Comparison of ENCODE assay signal across 17 mouse cellular contexts in the genomic region with DNA sequence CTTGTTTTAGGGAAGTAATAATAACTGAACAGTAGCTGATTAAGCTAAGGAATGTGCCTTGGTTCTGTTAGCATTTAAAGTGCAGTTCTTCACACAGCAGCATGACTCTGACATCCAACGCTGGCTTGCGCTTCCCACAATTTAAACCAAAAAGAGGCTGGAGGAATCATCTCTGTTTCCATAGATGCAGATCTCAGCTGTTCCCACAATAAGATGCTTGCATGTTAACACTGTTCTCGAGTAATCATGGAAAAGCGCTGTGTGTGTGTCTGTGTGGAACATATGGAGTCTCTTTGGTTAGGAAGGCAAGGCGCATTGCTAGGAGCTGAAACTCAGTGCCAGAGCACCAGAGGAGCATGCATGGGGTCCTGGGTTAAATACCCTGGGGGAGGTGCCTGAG. TPM values are rescaled to one million over a fixed set of nuclear protein-coding genes. Genes with fewer than 3 reads are reported as not detected.
DNase-seq lines count a peak whose midpoint lies in the region; ATAC-seq and TF ChIP-seq lines count a peak whose summit lies in the region.
"Had no signal": no experiment of that assay in that cellular context is flagged by ENCODE, and none has a peak within 500 bp of the region (broad histone marks: within the 10 kb centered on the region; RNA-seq: fewer than 3 reads in every experiment).

No protein-coding gene starts in this region.

- H3K4me1 ChIP-seq in forebrain, postnatal 0 days (ENCODE audit: insufficient read depth), result no peaks in the 10 kb centered on the region
- H3K4me1 ChIP-seq in forebrain, embryonic 10.5 days, result peaks cover 9% of the 10 kb centered on the region
- H3K4me1 ChIP-seq: intestine, embryonic 15.5 days; kidney, embryonic 15.5 days; liver, embryonic 13.5 days had no signal

- H3K27me3 ChIP-seq in forebrain, postnatal 0 days (ENCODE audit: insufficient read depth, low read length), result no peaks in the 10 kb centered on the region
- H3K27me3 ChIP-seq in forebrain, embryonic 10.5 days (ENCODE audit: poor library complexity, severe bottlenecking), result no peaks in the 10 kb centered on the region
- H3K27me3 ChIP-seq: intestine, embryonic 15.5 days; kidney, embryonic 15.5 days; liver, embryonic 13.5 days; midbrain, embryonic 13.5 days had no signal

- no peak overlapping the region for H3K27ac ChIP-seq in forebrain, postnatal 0 days (ENCODE audit: low read depth, low read length)
- H3K27ac ChIP-seq in forebrain, embryonic 10.5 days, result no peak overlapping the region
- H3K27ac ChIP-seq: hindbrain, embryonic 14.5 days; intestine, embryonic 15.5 days; kidney, embryonic 15.5 days; liver, embryonic 13.5 days; midbrain, embryonic 13.5 days had no signal

- H3K9ac ChIP-seq in forebrain, postnatal 0 days, result no peak overlapping the region
- H3K9ac ChIP-seq: hindbrain, embryonic 14.5 days; intestine, embryonic 15.5 days; kidney, embryonic 15.5 days; liver, embryonic 13.5 days; midbrain, embryonic 13.5 days had no signal

- peak; percentile 87 for ATAC-seq in forebrain, postnatal 0 days
- ATAC-seq: intestine, embryonic 15.5 days; midbrain, embryonic 13.5 days had no signal

- no peaks in the 10 kb centered on the region for H3K36me3 ChIP-seq in forebrain, postnatal 0 days (ENCODE audit: insufficient read depth)
- H3K36me3 ChIP-seq in forebrain, embryonic 10.5 days (replicated peaks), result no peaks in the 10 kb centered on the region
- H3K36me3 ChIP-seq: intestine, embryonic 15.5 days; kidney, embryonic 15.5 days; liver, embryonic 13.5 days; midbrain, embryonic 13.5 days had no signal

- TF ChIP-seq CTCF in forebrain, postnatal 0 days (IDR thresholded peaks at IDR 0.05; ENCODE audit: low read depth), result no peak

- WGBS in forebrain, postnatal 0 days, result 53% methylated on average over 5 of the region's 5 CpGs
- 88% methylated on average over 5 of the region's 5 CpGs for WGBS in forebrain, embryonic 10.5 days

- H3K4me3 ChIP-seq in forebrain, postnatal 0 days (ENCODE audit: low read depth, low read length), result no peak overlapping the region
- no peak overlapping the region for H3K4me3 ChIP-seq in forebrain, embryonic 10.5 days
- H3K4me3 ChIP-seq: intestine, embryonic 15.5 days; kidney, embryonic 15.5 days; liver, embryonic 13.5 days; midbrain, embryonic 13.5 days; myocyte had no signal

- H3K9me3 ChIP-seq in forebrain, postnatal 0 days (ENCODE audit: low read length), result no peaks in the 10 kb centered on the region
- no peaks in the 10 kb centered on the region for H3K9me3 ChIP-seq in forebrain, embryonic 10.5 days
- H3K9me3 ChIP-seq: intestine, embryonic 15.5 days; kidney, embryonic 15.5 days; liver, embryonic 13.5 days; midbrain, embryonic 13.5 days had no signal

- H3K4me2 ChIP-seq in forebrain, postnatal 0 days (ENCODE audit: low read depth), result no peak overlapping the region
- H3K4me2 ChIP-seq: hindbrain, embryonic 14.5 days; intestine, embryonic 15.5 days; kidney, embryonic 15.5 days; liver, embryonic 13.5 days; midbrain, embryonic 13.5 days had no signal

- peak; percentile 76 for DNase-seq in forebrain, postnatal 0 days
- DNase-seq in forebrain, embryonic 10.5 days (ENCODE audit: extremely low spot score, low spot score), result no peak
- peak; percentile 32 for DNase-seq in brain, embryonic 18.5 days (ENCODE audit: low read depth, low spot score)
- DNase-seq in layer of hippocampus, adult 9-10 months (ENCODE audit: low spot score), result peak; percentile 26
- peak; percentile 7 to 28 for DNase-seq in right cerebral cortex, postnatal 36 days (ENCODE audit: low spot score in 2 of 2)
- DNase-seq in kidney, adult 18-20 months, result no peak
- DNase-seq in adrenal gland, postnatal 4 days (ENCODE audit: low spot score in 2 of 2), result no peak
- DNase-seq: adrenal gland, postnatal 10 days; cerebellum, adult 9-10 months; gastrocnemius, postnatal 36 days; liver, embryonic 13.5 days; thymus, postnatal 36 days had no signal

RNA-seq across cellular contexts. Expression of a gene that starts 56.7 kb away (rescaled TPM):
- 1.5 and 1.8 TPM in 2 replicates for total RNA-seq in forebrain, postnatal 0 days (2014; rRNA removed)
- polyA plus RNA-seq in forebrain, postnatal 0 days (2015; fragmentation: Nextera tagmentation; extraction: Ambion mirVana), result 3.8 and 4.2 TPM in 2 replicates
- polyA plus RNA-seq in forebrain, embryonic 10.5 days (2016; fragmentation: Nextera tagmentation; extraction: Ambion mirVana), result 11.3 and 13.1 TPM in 2 replicates
- total RNA-seq in adrenal gland, postnatal 4 days (2021), result 10 to 100 TPM; 22.5 to 31.2 TPM
- polyA plus RNA-seq: myocyte had no signal

Comparison
In these comparisons a context has a peak if more than half of its experiments do, and no peak if none do; other contexts are left out.
1. DNase-seq: peak in forebrain, postnatal 0 days (single experiment), brain, embryonic 18.5 days (single experiment), layer of hippocampus, adult 9-10 months (single experiment) and right cerebral cortex, postnatal 36 days (2 of 2); none in forebrain, embryonic 10.5 days (single experiment), kidney, adult 18-20 months (single experiment) and adrenal gland, postnatal 4 days (0 of 2).